Mouse (Mus musculus) testis, postnatal 14 days (tissue): ENCODE results near the gene Rbbp7.

ENCODE experiments used
- DNase-seq: peaks from one replicate; pipeline ENCODE4 v3.0.0; 2021; ENCODE audit warnings: low spot score

Rbbp7 gene

DNA sequence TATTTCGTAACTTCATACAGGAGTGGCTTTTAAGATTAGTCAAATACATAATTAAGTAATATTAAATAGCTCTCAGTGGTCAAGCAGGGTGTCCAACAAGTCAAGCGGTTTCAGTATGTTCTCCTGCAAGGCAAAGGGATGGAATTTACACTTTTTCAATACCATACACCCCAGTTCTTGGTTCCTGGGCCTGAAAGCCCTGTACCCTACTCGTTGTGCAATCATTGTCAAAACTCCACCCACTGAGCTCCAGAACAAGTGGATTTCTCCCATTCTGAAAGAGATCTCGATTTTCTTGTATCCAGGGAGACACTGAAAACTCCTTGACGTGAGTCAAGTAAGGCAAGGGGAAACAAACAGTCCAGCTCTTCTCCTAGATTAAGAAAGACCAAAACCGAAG, 67.8 kb downstream of the Rbbp7 start:
- no peak for DNase-seq
